Mouse (Mus musculus) urinary bladder, adult 2 months (tissue): ENCODE data around the gene Rad51ap2. TPM values are rescaled to one million over a fixed set of nuclear protein-coding genes. Genes with fewer than 3 reads are reported as not detected.

Experiments used
- DNase-seq: peaks from one replicate; pipeline ENCODE4 v3.0.0; 2022; ENCODE audit warnings: low spot score
- polyA plus RNA-seq: library from polyadenylated mRNA; depleted of rRNA; stranded (reverse); fragments of >200 nt; gene quantifications from 2 replicates; pipeline ENCODE4 v1.2.3, GENCODE M21; 2012; rRNA removed

Rad51ap2 gene
- not detected in 2 replicates for polyA plus RNA-seq

DNA sequence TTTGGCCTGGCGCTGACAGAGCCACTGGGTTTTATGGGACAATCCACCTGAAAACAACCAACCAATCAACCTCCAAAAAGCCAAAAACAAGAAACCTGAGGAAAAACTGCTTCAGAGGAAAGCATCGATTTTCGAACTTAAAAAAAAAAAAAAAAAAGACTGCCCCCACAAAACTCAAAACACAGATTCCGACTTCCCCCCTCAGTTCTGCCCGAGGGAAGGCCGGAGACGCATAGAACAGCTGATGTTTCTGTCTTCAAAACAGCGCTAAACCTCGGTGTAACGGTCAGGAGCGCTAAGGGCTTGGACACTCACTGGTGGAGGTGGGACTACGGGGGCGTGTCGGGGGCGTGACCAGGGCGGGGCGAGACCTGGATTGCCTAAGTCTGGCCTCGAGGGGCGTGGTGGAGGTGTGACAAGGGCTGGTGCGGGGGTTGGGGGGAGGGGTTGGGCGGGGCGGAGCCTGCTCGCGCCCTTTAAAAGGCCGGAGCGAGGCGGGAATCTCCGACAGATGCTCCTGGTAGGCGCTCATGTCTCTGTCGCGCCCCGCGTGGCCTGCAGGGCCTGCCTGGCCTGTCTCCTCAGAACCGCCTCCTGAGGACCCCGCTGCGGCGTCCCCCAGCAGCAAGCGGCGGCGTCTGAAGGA is at the start of gene Rad51ap2:
Gene Rad51ap2, plus strand, starts transcription at position 531 of the 646 bp plus-strand sequence.
- DNase-seq: peak; percentile 53

GRCm38 (mm10) chr12:11407679-11408078 is 48.2 kb upstream of the Rad51ap2 start:
- no peak for DNase-seq

GRCm38 (mm10) chr12:11418112-11418511 is 37.8 kb upstream of the Rad51ap2 start:
- no peak for DNase-seq

- DNase-seq: no peak
Observed at GRCm38 (mm10) chr12:11427396-11427795, 28.5 kb upstream of the Rad51ap2 start.

- no peak for DNase-seq
Observed at GRCm38 (mm10) chr12:11433126-11433525, 22.8 kb upstream of the Rad51ap2 start.

GRCm38 (mm10) chr12:11433716-11434115 is 22.2 kb upstream of the Rad51ap2 start:
- no peak for DNase-seq

- no peak for DNase-seq
Observed at GRCm38 (mm10) chr12:11434446-11434845, 21.4 kb upstream of the Rad51ap2 start.

- no peak for DNase-seq
Observed at GRCm38 (mm10) chr12:11435246-11436022, 20.4 kb upstream of the Rad51ap2 start.

- no peak for DNase-seq
Observed at GRCm38 (mm10) chr12:11436023-11436350, 19.9 kb upstream of the Rad51ap2 start.

DNA sequence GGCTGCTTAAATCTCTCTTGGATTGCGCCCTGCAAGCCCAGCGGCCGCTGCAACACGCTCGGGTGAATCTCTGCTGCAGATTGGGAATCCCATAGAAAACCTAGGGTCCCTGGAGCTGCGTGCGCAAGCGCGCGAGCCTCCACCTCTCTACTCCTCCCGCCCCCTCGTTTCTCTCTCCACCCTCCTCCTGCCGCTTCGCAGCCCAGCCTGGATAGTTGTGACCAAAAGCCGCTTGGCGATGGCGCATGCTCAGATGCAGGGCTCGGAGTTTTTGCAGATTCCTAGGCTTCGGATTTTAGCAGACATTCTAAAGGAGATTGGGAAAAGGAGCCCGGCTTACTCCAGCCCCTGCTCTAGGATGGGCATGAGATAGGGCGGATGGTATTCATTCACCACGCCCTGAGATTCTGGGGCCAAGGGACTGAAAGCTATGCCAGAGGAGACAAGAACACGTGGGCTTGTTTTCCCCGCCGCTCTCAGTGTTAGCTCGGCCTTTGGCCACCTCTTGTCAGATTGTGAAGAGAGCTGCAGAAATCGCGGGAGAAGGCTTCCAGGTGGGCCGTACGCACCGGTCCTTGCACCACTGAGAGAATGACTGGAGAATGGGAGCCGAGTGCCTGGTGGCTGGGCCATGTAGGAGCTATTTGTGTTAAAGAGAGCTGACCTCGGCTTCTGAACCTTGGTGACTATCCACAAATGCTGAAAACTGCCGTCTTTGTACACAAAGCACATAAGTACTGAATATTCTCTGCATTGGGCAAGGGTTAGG is 19.2 kb upstream of the Rad51ap2 start, which contains the start of gene Vsnl1:
Gene Vsnl1, minus strand, starts transcription at position 117 of the 769 bp plus-strand sequence.
- peak; percentile 27 for DNase-seq

DNA sequence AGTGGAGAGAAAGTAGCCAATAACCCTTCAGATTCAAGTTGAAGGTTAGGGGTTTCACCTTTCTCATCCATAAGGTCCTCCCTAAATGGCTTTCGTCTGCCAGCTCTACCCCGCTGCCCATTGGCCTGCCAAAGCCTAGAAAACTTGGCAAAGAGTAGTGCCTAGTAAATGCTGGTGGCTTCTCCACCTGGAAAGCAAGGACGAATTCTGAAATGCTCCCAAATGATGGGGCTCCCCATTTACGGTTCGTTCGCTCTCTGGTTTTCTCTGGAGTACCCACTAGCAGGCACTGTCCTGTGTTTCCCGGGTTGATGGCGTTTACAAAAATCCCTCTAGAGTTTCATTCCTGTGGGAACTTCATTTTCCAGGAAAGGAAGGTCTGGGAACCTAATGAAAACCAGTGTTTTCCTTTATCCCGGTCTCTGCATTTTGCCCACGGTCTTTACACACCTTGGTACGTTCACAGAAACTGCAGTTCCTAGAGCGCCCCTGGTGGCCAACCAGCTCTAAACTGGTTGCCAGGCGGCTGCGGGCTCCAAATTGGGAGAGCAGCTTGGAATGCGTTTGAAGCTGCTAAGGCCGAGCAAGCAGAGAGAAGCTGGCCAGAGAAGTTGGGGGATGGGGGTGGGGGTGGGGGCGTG is 18.5 kb upstream of the Rad51ap2 start:
- DNase-seq: peak; percentile 53

GRCm38 (mm10) chr12:11437907-11438447 is 17.9 kb upstream of the Rad51ap2 start:
- no peak for DNase-seq

GRCm38 (mm10) chr12:11454146-11454545 is 1.7 kb upstream of the Rad51ap2 start:
- no peak for DNase-seq

- no peak for DNase-seq
Observed at GRCm38 (mm10) chr12:11456213-11456612, 334 bp downstream of the Rad51ap2 start.

GRCm38 (mm10) chr12:11456632-11457031 is 753 bp downstream of the Rad51ap2 start:
- DNase-seq: no peak

Other genes with a start within 250 kb of the Rad51ap2 start
- not detected in 2 replicates for gene Msgn1, start 247.1 kb upstream of the Rad51ap2 start, polyA plus RNA-seq
- 0.52 and 0.77 TPM in 2 replicates for gene Gen1, start 190.3 kb upstream of the Rad51ap2 start, polyA plus RNA-seq
- 40.1 and 41.7 TPM in 2 replicates for gene Smc6, start 190.2 kb upstream of the Rad51ap2 start, polyA plus RNA-seq
- 0.17 and 0.31 TPM in 2 replicates for gene Vsnl1, start 19.5 kb upstream of the Rad51ap2 start, polyA plus RNA-seq